Mouse (Mus musculus): Measurements from ENCODE around the gene Gcm1. TPM values are rescaled to one million over a fixed set of nuclear protein-coding genes. Genes with fewer than 3 reads are reported as not detected.

The Gcm1 gene
- polyA plus RNA-seq, 1 experiment, result not detected

GRCm38 (mm10) chr9:78103965-78104560, 52.3 kb downstream of the Gcm1 start:
- Histone ChIP-seq H3K4me1 (ENCODE audit: control insufficient read depth, insufficient read depth, low read length) (peaks cover 8% of the 10 kb centered on the region; the same call in 1 of the 2 replicates), H3K27ac (ENCODE audit: insufficient read depth, low read depth, low read length) (no peak overlapping the region), H3K4me3 (ENCODE audit: insufficient read depth, low read depth, low read length) (no peak overlapping the region)
- 86% methylated on average over 8 of the region's 8 CpGs for WGBS
- TF ChIP-seq POLR2A (IDR thresholded peaks at IDR 0.05; ENCODE audit: insufficient read depth, low read depth, low read length) (no peak), CTCF (IDR thresholded peaks at IDR 0.05; ENCODE audit: insufficient read depth, low read depth, low read length) (no peak)

DNA sequence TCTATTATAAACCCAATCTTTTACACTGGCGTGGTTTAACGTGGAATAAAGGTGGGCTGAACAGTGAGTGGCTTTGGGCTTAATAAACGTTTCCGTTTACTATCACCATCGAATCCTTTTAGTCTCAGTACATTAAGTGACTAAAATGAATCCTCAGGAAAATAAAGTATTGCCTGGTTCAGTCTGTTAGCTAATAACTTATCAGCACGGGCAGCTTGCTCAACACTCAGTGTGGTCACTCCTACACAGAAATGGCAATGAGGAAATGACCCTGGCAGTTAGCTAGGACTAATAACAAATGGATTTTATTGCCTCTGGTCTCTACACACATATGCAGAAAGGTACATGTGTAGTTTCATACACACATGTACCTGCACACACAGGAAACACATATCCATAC, 53.2 kb downstream of the Gcm1 start:
- TF ChIP-seq POLR2A (IDR thresholded peaks at IDR 0.05; ENCODE audit: insufficient read depth, low read depth, low read length) (no peak), CTCF (IDR thresholded peaks at IDR 0.05; ENCODE audit: insufficient read depth, low read depth, low read length) (no peak)
- WGBS, result 92% methylated on average over 6 of the region's 6 CpGs
- H3K4me1 ChIP-seq (ENCODE audit: control insufficient read depth, insufficient read depth, low read length), result peaks cover 8% of the 10 kb centered on the region; the same call in 1 of the 2 replicates
- no peak overlapping the region for H3K27ac ChIP-seq (ENCODE audit: insufficient read depth, low read depth, low read length)
- H3K4me3 ChIP-seq (ENCODE audit: insufficient read depth, low read depth, low read length), result no peak overlapping the region

DNA sequence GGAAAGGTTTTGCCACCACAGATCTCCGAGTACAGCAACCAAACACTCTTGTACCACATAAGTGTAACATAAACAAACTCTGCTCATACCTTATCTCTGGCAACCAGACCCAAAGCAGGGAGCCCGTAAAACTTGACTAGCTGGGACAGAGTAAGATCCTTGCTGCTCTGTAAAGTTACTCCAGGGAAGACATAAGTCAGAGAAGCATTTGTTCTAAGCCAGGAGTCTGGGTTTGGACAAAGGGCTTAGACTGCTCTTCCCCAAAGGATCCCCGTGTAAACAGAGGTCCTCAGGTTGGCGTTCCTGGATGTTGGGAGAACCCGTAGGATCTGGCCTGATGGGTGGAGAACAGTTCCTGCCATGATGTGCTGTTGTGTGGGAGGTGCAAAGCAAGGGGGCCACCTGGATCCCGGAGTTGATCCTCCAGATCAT, 53.8 kb downstream of the Gcm1 start:
- Histone ChIP-seq H3K27ac (ENCODE audit: insufficient read depth, low read depth, low read length) (no peak overlapping the region), H3K4me3 (ENCODE audit: insufficient read depth, low read depth, low read length) (no peak overlapping the region), H3K4me1 (ENCODE audit: control insufficient read depth, insufficient read depth, low read length) (peaks cover 8% of the 10 kb centered on the region; the same call in 1 of the 2 replicates)
- TF ChIP-seq POLR2A (IDR thresholded peaks at IDR 0.05; ENCODE audit: insufficient read depth, low read depth, low read length) (no peak), CTCF (IDR thresholded peaks at IDR 0.05; ENCODE audit: insufficient read depth, low read depth, low read length) (no peak)
- WGBS, result 87% methylated on average over 6 of the region's 6 CpGs

DNA sequence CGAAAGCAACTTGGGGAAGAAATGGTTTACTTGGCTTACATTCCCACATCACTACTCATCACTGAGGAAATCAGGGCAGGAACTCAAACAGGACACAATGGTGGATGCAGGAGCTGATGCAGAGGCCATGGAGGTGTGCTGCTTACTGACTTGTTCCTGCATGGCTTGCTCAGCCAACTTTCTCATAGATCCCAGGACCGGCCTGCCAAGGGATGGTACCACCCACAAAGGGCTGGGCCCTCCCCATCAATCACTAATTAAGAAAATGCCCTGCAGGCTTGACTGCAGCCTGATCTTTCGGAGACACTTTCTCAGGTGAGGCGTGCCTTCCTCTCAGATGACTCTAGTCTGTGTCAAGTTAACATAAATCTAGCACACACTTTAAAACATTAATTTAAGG, 55.1 kb downstream of the Gcm1 start:
- no peak overlapping the region for H3K4me3 ChIP-seq (ENCODE audit: insufficient read depth, low read depth, low read length)
- TF ChIP-seq CTCF (IDR thresholded peaks at IDR 0.05; ENCODE audit: insufficient read depth, low read depth, low read length) (no peak), POLR2A (IDR thresholded peaks at IDR 0.05; ENCODE audit: insufficient read depth, low read depth, low read length) (no peak)
- WGBS, result 84% methylated on average over 4 of the region's 4 CpGs

DNA sequence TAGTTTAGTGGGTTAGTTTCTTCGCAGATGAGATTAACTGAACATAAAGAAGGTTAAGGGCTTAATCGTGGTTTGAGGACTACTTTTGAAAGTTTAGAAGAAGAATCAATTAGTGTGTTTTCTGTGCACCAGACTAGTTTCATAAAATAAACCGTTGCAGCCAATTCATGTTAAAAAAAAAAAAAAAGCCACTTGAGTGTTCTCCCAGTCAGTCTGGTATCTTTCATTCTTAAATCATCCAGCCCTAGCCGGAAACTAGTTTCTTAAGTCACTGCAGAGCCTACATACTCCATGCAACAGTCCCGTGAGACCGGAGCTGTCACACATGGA, 55.8 kb downstream of the Gcm1 start:
- TF ChIP-seq POLR2A (IDR thresholded peaks at IDR 0.05; ENCODE audit: insufficient read depth, low read depth, low read length) (no peak), CTCF (IDR thresholded peaks at IDR 0.05; ENCODE audit: insufficient read depth, low read depth, low read length) (no peak)
- peak overlapping the region; percentile 72 for H3K4me3 ChIP-seq (ENCODE audit: insufficient read depth, low read depth, low read length)
- WGBS, result 14% methylated on average over 6 of the region's 6 CpGs
- peaks cover 8% of the 10 kb centered on the region; the same call in 1 of the 2 replicates for H3K4me1 ChIP-seq (ENCODE audit: control insufficient read depth, insufficient read depth, low read length)
- no peak overlapping the region for H3K27ac ChIP-seq (ENCODE audit: insufficient read depth, low read depth, low read length)

More for the DNA sequence above, 55.1 kb downstream of the Gcm1 start:
- Histone ChIP-seq H3K4me1 (ENCODE audit: control insufficient read depth, insufficient read depth, low read length) (peaks cover 8% of the 10 kb centered on the region; the same call in 1 of the 2 replicates), H3K27ac (ENCODE audit: insufficient read depth, low read depth, low read length) (no peak overlapping the region)

- peaks cover 8% of the 10 kb centered on the region; the same call in 1 of the 2 replicates for H3K4me1 ChIP-seq (ENCODE audit: control insufficient read depth, insufficient read depth, low read length)
- WGBS, result under 1% methylated on average over 88 of the region's 88 CpGs
Measured at GRCm38 (mm10) chr9:78107912-78108795, 56.4 kb downstream of the Gcm1 start.

DNA sequence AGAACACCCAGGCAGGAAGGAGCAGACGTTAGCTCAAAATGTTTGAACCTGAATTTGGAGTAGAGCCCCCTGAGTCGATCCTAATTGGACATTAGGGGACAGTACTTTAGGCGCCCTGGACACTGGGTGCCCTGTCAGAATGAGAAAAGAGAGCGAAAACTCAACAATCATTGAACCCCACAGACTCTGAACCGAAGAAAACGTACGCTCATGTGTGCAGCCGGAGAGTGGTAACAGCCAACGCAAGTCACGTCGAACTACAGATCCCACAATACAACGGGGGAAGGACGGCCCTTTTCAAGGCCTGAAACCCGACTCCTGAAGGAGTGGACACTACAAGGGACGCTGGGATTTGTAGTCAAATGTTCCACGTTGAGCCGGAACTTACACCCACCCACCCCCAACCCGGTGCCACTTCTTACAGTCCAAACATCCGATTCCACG, 57.1 kb downstream of the Gcm1 start, which contains the start of the genes Fbxo9 and Ick:
Gene Fbxo9 (minus strand): TSS at position 270 of the 444 bp plus-strand sequence.
Gene Ick (plus strand): TSS at position 397 of the 444 bp plus-strand sequence.
- H3K4me1 ChIP-seq (ENCODE audit: control insufficient read depth, insufficient read depth, low read length), result peaks cover 8% of the 10 kb centered on the region; the same call in 1 of the 2 replicates
- H3K4me3 ChIP-seq (ENCODE audit: insufficient read depth, low read depth, low read length), result peak within 1 kb of the TSS; percentile 72
- under 1% methylated on average over 20 of the region's 20 CpGs for WGBS
- no peak for TF ChIP-seq POLR2A (IDR thresholded peaks at IDR 0.05; ENCODE audit: insufficient read depth, low read depth, low read length)
- peak within 1 kb of the TSS; percentile 78 for H3K27ac ChIP-seq (ENCODE audit: insufficient read depth, low read depth, low read length)

More at GRCm38 (mm10) chr9:78107912-78108795, 56.4 kb downstream of the Gcm1 start:
- peak overlapping the region; percentile 72 for H3K4me3 ChIP-seq (ENCODE audit: insufficient read depth, low read depth, low read length)
- peak overlapping the region; percentile 78 for H3K27ac ChIP-seq (ENCODE audit: insufficient read depth, low read depth, low read length)
- TF ChIP-seq POLR2A (IDR thresholded peaks at IDR 0.05; ENCODE audit: insufficient read depth, low read depth, low read length) (peak; percentile 89), CTCF (IDR thresholded peaks at IDR 0.05; ENCODE audit: insufficient read depth, low read depth, low read length) (no peak)

- no peak for TF ChIP-seq POLR2A (IDR thresholded peaks at IDR 0.05; ENCODE audit: insufficient read depth, low read depth, low read length)
- TF ChIP-seq CTCF (IDR thresholded peaks at IDR 0.05; ENCODE audit: insufficient read depth, low read depth, low read length), result no peak
- WGBS, result 42% methylated on average over 5 of the region's 5 CpGs
- peaks cover 12% of the 10 kb centered on the region; the same call in 1 of the 2 replicates for H3K4me1 ChIP-seq (ENCODE audit: control insufficient read depth, insufficient read depth, low read length)
- H3K4me3 ChIP-seq (ENCODE audit: insufficient read depth, low read depth, low read length), result no peak overlapping the region
- H3K27ac ChIP-seq (ENCODE audit: insufficient read depth, low read depth, low read length), result no peak overlapping the region
Measured at GRCm38 (mm10) chr9:78109656-78110055, 57.9 kb downstream of the Gcm1 start.

- TF ChIP-seq CTCF (IDR thresholded peaks at IDR 0.05; ENCODE audit: insufficient read depth, low read depth, low read length), result no peak
- no peak for TF ChIP-seq POLR2A (IDR thresholded peaks at IDR 0.05; ENCODE audit: insufficient read depth, low read depth, low read length)
- no peak overlapping the region for H3K27ac ChIP-seq (ENCODE audit: insufficient read depth, low read depth, low read length)
- H3K4me3 ChIP-seq (ENCODE audit: insufficient read depth, low read depth, low read length), result no peak overlapping the region
- 93% methylated on average over 2 of the region's 2 CpGs for WGBS
- peaks cover 13% of the 10 kb centered on the region; the same call in 1 of the 2 replicates for H3K4me1 ChIP-seq (ENCODE audit: control insufficient read depth, insufficient read depth, low read length)
Measured at GRCm38 (mm10) chr9:78111456-78111855, 59.7 kb downstream of the Gcm1 start.

Data from olfactory bulb, adult 2 months (tissue).